Mouse (Mus musculus) heart, embryonic 10.5 days (tissue): Measurements from ENCODE around the gene Dnajb3. TPM values are rescaled to one million over a fixed set of nuclear protein-coding genes. Genes with fewer than 3 reads are reported as not detected.

Source experiments
- DNase-seq: peaks from one replicate; pipeline ENCODE4 v3.0.0-alpha.2; 2017; ENCODE audit warnings: low spot score
- H3K27ac ChIP-seq: fragments of 300-500 bp; sonication (generic); 2 replicates; pipeline ENCODE4 v1.5.1; 2016; ENCODE audit warnings: mild to moderate bottlenecking
- H3K27me3 ChIP-seq: fragments of 300-500 bp; sonication (generic); 2 replicates; pipeline ENCODE4 v1.6.1; 2016; ENCODE audit warnings: mild to moderate bottlenecking; ENCODE audit not compliant: poor library complexity, insufficient read depth, severe bottlenecking
- H3K36me3 ChIP-seq: fragments of 300-500 bp; sonication (generic); 2 replicates; pipeline ENCODE4 v1.6.1; 2016; ENCODE audit warnings: mild to moderate bottlenecking, moderate library complexity
- H3K4me1 ChIP-seq: fragments of 300-500 bp; sonication (generic); 2 replicates; pipeline ENCODE4 v1.6.1; 2016; ENCODE audit warnings: mild to moderate bottlenecking
- H3K4me3 ChIP-seq: fragments of 300-500 bp; sonication (generic); 2 replicates; pipeline ENCODE4 v1.5.1; 2016; ENCODE audit warnings: mild to moderate bottlenecking, moderate library complexity
- H3K9me3 ChIP-seq: fragments of 300-500 bp; sonication (generic); 2 replicates; pipeline ENCODE4 v1.6.1; 2016; ENCODE audit warnings: mild to moderate bottlenecking, moderate library complexity
- WGBS: fragments of 180-500 bp; shearing (Covaris S2); methylation state at CpG from one replicate; pipeline ENCODE4 v1.1.7; 2016; 5-methylcytosine and 5-hydroxymethylcytosine counted together
- polyA plus RNA-seq: library from polyadenylated mRNA; unstranded; fragments of >200 nt; fragmentation: Nextera tagmentation; extraction: Ambion mirVana; gene quantifications from 2 replicates; pipeline ENCODE4 v1.2.1, GENCODE M21; 2016

Dnajb3 gene
- polyA plus RNA-seq, 1 experiment from 2014 or later: 9.9 TPM

DNA sequence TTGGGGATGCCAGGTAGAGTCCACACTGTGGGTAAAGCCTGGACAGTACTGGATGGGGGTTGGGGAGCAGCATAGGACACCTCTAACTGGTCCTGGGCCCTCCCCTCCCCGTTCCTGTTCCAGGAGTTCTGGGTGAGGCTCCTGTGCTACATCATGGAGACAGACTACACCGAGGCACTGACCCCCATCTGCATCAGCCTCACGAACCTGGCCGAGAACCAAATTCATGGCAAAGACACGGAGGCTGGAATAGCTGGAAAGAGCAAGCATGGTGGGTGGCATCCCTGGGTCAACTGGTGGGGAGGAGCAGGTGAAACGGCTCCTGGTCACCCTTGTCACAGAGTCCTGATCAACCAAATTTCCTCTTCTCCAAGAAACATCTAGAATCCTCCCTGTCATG is 33.2 kb upstream of the Dnajb3 start:
- H3K9me3 ChIP-seq: peaks cover 92% of the 10 kb centered on the region
- no peaks in the 10 kb centered on the region for H3K27me3 ChIP-seq
- 70% methylated on average over 6 of the region's 6 CpGs for WGBS
- no peaks in the 10 kb centered on the region for H3K36me3 ChIP-seq
- no peak overlapping the region for H3K4me3 ChIP-seq
- H3K27ac ChIP-seq: no peak overlapping the region
- no peak for DNase-seq
- no peaks in the 10 kb centered on the region for H3K4me1 ChIP-seq

DNA sequence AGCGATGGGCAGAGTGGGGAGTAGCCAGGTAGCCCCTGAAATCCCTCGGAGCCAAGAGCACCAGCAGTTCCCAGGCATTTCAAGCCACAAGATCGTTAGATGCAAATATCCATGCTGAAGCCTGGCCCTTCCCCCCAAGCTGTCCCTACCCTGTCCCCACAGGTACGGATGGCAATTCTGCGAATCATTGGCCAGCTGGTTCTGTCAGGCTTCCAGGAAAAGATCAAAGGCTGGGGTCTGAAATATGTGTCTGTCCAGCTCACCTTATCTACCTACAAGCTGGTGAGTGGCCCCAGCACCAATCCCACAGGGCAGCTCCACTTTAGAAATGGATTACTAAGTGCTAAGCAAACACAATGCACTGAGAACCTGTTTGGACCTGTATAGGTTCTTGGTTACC is 31.7 kb upstream of the Dnajb3 start:
- Histone ChIP-seq H3K4me3 (no peak overlapping the region), H3K9me3 (peaks cover 94% of the 10 kb centered on the region), H3K27me3 (no peaks in the 10 kb centered on the region), H3K27ac (no peak overlapping the region), H3K4me1 (no peaks in the 10 kb centered on the region), H3K36me3 (no peaks in the 10 kb centered on the region)
- DNase-seq: no peak
- WGBS: 68% methylated on average over 5 of the region's 5 CpGs

DNA sequence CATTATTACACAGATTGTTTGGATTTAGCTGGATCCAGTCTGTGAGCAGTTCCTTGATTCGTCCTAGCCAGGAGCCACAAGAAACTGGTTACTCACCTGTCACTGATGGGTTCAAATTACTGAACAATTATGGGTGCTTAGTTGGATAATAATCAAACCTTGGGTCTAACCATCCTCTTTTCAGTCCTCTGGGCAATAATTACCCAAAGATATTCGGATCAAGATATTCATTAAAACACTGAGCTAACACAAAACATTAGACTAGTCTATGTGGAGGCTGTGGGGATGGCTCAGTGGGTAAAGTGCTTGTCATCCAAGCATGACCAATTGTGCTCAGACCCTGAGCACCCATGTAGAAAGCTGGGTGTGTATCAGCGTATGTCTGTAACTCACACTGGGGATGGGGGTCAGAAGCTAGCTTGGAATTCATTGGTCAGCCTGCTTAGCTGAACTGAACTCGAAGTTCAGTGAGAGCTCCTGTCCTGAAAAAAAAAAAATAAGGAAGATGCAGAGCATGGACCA is 30.4 kb upstream of the Dnajb3 start:
- no peaks in the 10 kb centered on the region for H3K4me1 ChIP-seq
- H3K4me3 ChIP-seq: no peak overlapping the region
- H3K27ac ChIP-seq: no peak overlapping the region
- DNase-seq: no peak
- 63% methylated on average over 4 of the region's 4 CpGs for WGBS
- H3K36me3 ChIP-seq: no peaks in the 10 kb centered on the region
- no peaks in the 10 kb centered on the region for H3K27me3 ChIP-seq
- H3K9me3 ChIP-seq: peaks cover 97% of the 10 kb centered on the region

DNA sequence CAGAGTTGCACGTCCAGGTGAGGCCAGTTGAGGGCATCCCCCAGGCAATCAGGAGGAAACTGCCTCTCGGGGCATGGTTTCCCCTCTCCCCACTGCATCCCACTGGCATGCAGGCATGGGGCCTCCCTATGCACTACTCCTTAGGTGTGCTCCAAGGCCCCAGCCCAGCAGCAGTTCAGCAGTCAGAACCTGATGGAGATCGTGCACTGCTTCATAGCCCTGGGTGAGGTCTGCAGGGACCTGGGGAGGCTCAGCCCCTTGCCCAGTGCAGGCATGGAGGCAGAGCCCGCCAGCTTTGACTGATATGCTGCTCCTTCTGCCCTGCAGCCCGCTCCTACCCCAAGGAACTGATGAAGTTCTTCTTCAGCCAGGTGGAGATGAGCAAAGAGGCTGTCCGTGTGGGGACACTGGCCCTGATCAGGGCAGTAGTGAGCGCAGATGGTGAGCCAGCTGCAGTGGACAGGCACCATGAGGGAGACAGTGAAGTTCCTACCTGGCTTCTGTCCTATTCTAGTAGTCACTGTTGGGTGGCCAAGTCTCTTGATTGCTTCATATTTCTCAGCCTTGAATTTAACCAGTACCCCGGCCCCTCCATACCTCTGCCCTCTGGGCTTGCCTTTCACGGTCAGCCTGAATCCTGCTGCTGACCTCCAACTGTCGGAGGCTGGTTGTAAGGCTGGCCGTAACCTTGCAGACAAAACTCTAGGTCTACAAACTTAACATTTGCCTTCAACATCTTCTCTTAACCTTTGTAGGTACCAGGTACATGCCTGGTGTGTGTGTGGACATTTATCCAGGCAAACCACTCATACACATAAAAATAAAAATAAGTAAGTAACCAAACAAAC is 29.7 kb upstream of the Dnajb3 start:
- Histone ChIP-seq H3K27me3 (no peaks in the 10 kb centered on the region), H3K36me3 (no peaks in the 10 kb centered on the region), H3K27ac (no peak overlapping the region), H3K4me3 (no peak overlapping the region), H3K4me1 (no peaks in the 10 kb centered on the region), H3K9me3 (peaks cover 96% of the 10 kb centered on the region)
- WGBS: 62% methylated on average over 11 of the region's 11 CpGs
- no peak for DNase-seq

DNA sequence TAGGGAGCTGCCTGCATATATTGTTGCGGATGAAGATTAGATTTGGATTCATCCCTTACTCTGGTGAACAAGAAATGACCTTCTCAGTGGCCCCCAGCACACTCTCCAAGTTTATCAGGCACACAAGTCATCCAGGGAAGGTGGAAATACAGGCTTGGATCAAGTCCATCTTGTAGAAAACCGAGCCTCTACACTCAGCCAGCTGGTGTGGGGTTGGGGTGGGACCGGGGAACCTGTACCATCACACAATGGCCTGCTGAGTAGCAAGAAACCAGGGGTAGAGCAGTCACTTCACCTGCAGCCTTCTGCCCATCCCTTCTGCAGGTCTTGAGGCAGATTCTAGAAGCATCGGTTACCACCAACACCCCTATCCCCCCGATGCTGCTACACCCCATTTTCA is 29.1 kb upstream of the Dnajb3 start:
- 44% methylated on average over 5 of the region's 5 CpGs for WGBS
- Histone ChIP-seq H3K36me3 (no peaks in the 10 kb centered on the region), H3K4me3 (no peak overlapping the region), H3K27me3 (no peaks in the 10 kb centered on the region), H3K27ac (no peak overlapping the region), H3K4me1 (no peaks in the 10 kb centered on the region), H3K9me3 (peaks cover 96% of the 10 kb centered on the region)
- DNase-seq: no peak

DNA sequence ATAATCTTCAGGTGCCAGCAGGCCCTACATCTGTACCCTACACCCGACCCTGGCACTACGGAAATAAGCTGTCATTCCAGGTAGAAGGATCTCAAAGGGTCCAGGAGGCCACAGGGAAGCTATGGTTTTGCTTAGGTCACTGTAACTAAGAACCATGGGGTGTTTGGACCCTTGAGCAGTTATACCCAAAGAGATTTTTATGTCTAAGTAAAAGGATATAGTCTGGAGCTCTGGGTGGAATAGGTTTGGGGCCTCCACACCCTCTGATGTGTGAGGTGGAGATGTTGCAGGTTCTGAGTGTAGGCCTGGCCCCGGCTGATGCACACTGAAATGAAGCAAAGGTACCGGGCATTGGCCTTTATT is 28.6 kb upstream of the Dnajb3 start:
- no peak overlapping the region for H3K27ac ChIP-seq

DNA sequence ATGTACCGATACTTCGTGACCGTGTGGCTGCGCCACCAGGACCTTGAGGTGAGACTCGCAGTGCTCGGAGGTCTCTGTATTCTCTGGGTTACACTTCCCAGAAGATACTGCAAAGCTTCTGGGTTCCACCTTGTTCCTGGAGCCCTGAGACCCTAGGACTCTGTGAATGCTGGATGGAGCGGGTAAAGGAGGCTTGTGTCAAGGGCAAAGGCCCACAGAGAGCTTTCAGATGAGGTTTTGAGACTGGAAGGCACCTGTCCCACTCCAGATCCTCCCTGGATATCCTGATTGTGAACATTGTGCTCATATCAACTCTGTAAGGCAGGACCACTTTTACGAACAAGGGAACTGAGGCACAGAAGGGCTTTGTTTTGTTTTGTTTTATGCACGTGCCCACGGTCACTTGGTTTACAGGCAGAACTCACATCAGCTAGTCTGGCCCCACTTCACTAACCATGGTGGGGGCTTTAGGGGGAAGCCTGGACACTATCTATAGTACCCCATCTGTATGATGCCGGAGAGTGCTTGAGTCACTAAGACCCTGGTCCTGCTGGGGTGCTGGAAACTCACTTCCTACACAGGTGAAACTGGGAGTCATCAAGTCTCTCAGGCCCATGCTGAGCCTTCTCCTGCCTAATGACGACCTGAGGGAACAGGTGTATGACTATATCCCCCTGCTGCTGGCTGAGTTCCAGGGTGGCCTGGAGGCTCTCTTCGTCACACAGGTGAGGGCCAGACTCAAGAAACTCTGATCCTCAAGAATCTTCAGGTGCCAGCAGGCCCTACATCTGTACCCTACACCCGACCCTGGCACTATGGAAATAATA is 28.1 kb upstream of the Dnajb3 start:
- H3K36me3 ChIP-seq: no peaks in the 10 kb centered on the region
- H3K4me3 ChIP-seq: no peak overlapping the region
- peaks cover 96% of the 10 kb centered on the region for H3K9me3 ChIP-seq
- no peaks in the 10 kb centered on the region for H3K4me1 ChIP-seq
- DNase-seq: no peak
- no peak overlapping the region for H3K27ac ChIP-seq
- H3K27me3 ChIP-seq: no peaks in the 10 kb centered on the region
- 62% methylated on average over 14 of the region's 14 CpGs for WGBS

More for the DNA sequence above, 28.6 kb upstream of the Dnajb3 start:
- peaks cover 96% of the 10 kb centered on the region for H3K9me3 ChIP-seq
- WGBS: 61% methylated on average over 4 of the region's 4 CpGs
- no peak overlapping the region for H3K4me3 ChIP-seq
- no peaks in the 10 kb centered on the region for H3K36me3 ChIP-seq
- DNase-seq: no peak
- H3K4me1 ChIP-seq: no peaks in the 10 kb centered on the region
- no peaks in the 10 kb centered on the region for H3K27me3 ChIP-seq

DNA sequence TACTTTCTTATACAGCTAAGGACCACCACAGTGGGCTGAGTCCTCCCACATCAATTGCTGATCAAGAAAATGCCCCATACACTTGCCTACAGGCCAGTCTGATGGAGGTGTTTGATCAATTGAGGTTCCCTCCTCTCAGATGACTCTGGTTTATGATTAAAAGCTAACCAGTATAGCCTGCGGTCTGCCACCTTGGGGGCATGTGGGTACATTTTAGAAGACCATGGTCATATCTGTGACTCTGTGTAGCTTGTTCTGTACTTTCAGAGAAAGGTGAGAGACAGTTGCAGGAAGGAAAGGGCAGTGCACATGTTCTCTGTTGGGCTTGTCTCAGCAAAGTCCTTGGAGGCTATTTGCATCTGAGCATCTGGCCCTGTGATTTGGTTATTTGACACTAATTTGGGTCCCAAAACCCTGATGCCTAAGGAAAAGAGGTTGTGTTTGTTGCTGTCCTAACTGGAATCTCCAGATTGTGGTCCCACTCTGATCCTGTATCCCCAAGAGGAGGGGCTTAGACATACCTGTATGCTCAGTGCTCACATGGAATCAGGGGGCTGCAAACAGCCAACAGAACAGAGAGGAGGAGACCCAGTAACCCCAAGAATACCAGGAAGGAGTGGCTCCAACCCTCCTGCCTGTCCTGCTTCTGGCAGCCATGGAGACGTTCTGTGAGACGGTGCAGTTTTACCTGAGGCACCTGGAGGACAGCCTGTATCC is 27.2 kb upstream of the Dnajb3 start:
- Histone ChIP-seq H3K9me3 (peaks cover 96% of the 10 kb centered on the region), H3K4me1 (no peaks in the 10 kb centered on the region), H3K27me3 (no peaks in the 10 kb centered on the region), H3K36me3 (no peaks in the 10 kb centered on the region), H3K27ac (no peak overlapping the region), H3K4me3 (no peak overlapping the region)
- 52% methylated on average over 3 of the region's 3 CpGs for WGBS
- DNase-seq: no peak

DNA sequence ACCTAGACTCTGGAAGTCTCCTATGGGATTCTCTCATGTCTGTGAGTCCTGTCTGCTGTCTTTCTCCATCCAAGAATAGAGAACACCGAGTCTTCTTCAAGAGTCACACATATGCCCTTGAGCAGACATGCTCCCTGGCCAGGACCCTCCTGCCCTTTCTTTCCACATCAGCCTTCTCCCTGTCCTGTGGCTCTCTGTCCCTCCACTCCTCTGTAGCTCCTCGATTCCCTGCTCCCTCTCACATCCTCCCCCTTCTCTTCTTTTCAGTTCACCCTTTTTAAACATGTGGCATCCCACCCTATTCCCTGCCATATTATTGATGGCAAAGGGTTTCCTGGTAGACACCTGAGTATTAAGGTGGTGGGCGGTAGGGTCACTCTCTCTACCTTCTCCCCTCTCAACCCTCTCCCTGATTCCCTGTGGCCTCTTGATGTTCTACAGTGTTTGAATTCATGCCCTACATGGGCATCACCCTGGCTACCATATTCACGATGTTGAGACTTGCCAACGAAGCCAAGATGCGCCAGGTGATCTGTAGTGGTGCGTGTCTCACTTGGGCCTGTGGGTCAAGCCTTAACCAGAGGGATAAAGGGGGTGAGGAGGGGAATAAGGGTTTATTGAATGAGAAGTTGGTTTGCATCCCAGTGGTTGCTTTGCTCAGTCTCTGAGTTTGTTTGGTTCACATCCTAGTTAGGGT is 26.4 kb upstream of the Dnajb3 start:
- Histone ChIP-seq H3K27ac (no peak overlapping the region), H3K9me3 (peaks cover 96% of the 10 kb centered on the region), H3K36me3 (no peaks in the 10 kb centered on the region), H3K27me3 (no peaks in the 10 kb centered on the region), H3K4me3 (no peak overlapping the region), H3K4me1 (no peaks in the 10 kb centered on the region)
- 58% methylated on average over 7 of the region's 7 CpGs for WGBS
- DNase-seq: no peak

DNA sequence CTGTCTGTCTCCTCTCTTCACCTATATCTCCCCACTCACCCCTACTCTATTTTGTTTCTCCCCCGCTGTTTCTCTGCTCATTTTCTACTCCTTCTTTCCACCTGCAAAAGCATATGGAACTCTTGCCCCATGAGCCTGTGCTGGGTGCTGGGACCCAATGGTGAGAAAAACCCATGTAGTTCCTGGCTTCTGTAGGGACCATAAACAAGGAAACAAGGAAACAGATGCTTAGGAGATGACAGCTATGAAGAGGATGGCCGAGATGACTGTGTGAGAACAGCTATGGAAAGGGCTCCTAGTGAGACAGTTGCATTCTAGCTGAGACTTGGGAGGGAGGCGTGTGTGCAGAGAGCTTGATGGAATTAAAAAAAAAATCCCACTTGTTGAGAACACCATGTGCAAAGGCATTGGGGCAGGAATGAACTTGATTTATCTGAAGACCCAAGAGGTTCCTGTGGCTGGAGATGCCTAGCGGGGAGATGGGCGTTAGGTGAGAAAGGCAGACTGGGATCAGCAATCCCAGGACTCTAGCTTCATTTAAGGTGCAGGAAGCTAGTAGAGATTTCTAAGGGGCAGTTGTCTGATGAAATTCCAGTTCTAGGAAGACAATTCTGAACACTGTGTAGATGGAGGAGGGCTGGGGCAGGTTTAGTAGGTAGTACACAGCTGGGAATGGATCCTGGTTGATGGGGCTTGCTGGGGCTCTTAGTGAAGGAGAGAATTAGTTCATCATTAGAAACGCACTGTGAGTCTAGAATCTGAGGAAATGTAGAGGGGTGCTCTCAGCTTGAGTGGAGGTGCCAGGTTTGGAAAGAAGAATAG is 25.6 kb upstream of the Dnajb3 start:
- H3K27me3 ChIP-seq: no peaks in the 10 kb centered on the region
- DNase-seq: no peak
- H3K9me3 ChIP-seq: peaks cover 99% of the 10 kb centered on the region
- no peak overlapping the region for H3K27ac ChIP-seq
- no peaks in the 10 kb centered on the region for H3K36me3 ChIP-seq
- no peak overlapping the region for H3K4me3 ChIP-seq
- H3K4me1 ChIP-seq: no peaks in the 10 kb centered on the region
- WGBS: 73% methylated on average over 6 of the region's 6 CpGs

DNA sequence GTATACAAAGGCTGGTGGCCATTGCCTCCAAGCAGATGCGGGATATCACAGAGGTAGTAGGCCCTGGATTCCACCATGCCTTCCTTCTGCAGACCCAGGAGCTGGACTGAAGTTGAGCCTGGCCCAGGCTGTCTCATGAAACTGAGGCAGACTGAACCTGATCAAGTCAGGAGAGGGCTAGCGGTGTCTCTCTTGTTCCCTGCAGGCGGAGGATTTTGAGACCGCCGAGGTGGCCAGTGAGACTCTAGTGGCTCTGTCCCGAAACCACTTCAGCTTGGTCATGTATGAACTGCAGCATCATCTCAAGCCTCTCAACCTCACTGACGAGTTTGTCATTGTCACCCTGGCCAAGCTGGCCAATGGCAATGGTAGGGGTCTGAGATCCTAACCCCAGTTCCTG is 24.8 kb upstream of the Dnajb3 start:
- Histone ChIP-seq H3K27me3 (no peaks in the 10 kb centered on the region), H3K36me3 (no peaks in the 10 kb centered on the region), H3K4me3 (no peak overlapping the region), H3K9me3 (peaks cover 99% of the 10 kb centered on the region), H3K27ac (no peak overlapping the region), H3K4me1 (no peaks in the 10 kb centered on the region)
- WGBS: 70% methylated on average over 7 of the region's 7 CpGs
- no peak for DNase-seq

DNA sequence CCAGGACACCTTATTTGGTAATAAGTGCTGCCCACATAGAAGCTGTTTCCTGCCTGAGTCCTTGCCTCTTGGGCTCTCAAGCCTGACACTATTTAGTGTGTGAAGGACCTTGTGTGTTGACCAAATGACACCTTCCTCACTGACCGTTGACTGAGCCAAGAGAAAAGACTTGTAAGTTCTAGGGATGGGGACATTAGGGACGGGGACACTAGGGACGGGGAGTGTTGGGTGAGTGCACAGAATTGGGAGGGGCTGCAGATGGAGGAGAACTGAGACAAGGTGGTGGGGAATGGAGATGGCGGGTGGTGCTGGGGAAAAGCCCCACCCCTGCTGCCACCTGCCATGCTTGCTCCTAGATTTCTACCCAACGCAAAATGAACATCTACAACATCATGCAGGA is 24.4 kb upstream of the Dnajb3 start:
- no peaks in the 10 kb centered on the region for H3K4me1 ChIP-seq
- no peaks in the 10 kb centered on the region for H3K27me3 ChIP-seq
- H3K4me3 ChIP-seq: no peak overlapping the region
- H3K9me3 ChIP-seq: peaks cover 97% of the 10 kb centered on the region
- H3K36me3 ChIP-seq: no peaks in the 10 kb centered on the region
- no peak for DNase-seq
- no peak overlapping the region for H3K27ac ChIP-seq
- WGBS: 77% methylated on average over 5 of the region's 5 CpGs
